Mouse (Mus musculus) hindbrain, embryonic 14.5 days (tissue): ENCODE results near the gene L3mbtl2. TPM values are rescaled to one million over a fixed set of nuclear protein-coding genes. Genes with fewer than 3 reads are reported as not detected.

Source experiments
- ATAC-seq: fragments of 200-750 bp; cut with Nextera tagmentation; 2 replicates; pipeline ENCODE4 v1.8.0; 2017; ENCODE audit warnings: moderate number of reproducible peaks, mild to moderate bottlenecking, moderate TSS enrichment, moderate library complexity; ENCODE audit not compliant: low FRiP score
- DNase-seq: peaks from one replicate; pipeline ENCODE4 v3.0.0-alpha.2; 2015; ENCODE audit warnings: low spot score
- H3K27ac ChIP-seq: fragments of 300-500 bp; sonication (generic); 2 replicates; pipeline ENCODE4 v1.5.1; 2014; ENCODE audit warnings: mild to moderate bottlenecking, moderate library complexity
- H3K27me3 ChIP-seq: fragments of 300-500 bp; sonication (generic); 2 replicates; pipeline ENCODE4 v1.6.1; 2014; ENCODE audit warnings: mild to moderate bottlenecking, low read length, mixed read lengths; ENCODE audit not compliant: control insufficient read depth, insufficient read depth
- H3K36me3 ChIP-seq: fragments of 300-500 bp; sonication (generic); replicated peaks from 2 replicates; pipeline ENCODE4 v1.6.1; 2014; ENCODE audit not compliant: control insufficient read depth, insufficient read depth
- H3K4me1 ChIP-seq: fragments of 300-500 bp; sonication (generic); replicated peaks from 2 replicates; pipeline ENCODE4 v1.6.1; 2014; ENCODE audit warnings: antibody characterized with exemption, low read length, mixed read lengths; ENCODE audit not compliant: control insufficient read depth, insufficient read depth
- H3K4me2 ChIP-seq: fragments of 300-500 bp; sonication (generic); replicated peaks from 2 replicates; pipeline ENCODE4 v1.6.1; 2014; ENCODE audit warnings: mild to moderate bottlenecking, moderate library complexity
- H3K4me3 ChIP-seq: fragments of 300-500 bp; sonication (generic); replicated peaks from 2 replicates; pipeline ENCODE4 v1.5.1; 2014; ENCODE audit warnings: mild to moderate bottlenecking, low read length
- H3K9ac ChIP-seq: fragments of 300-500 bp; sonication (generic); 2 replicates; pipeline ENCODE4 v1.6.1; 2014
- H3K9me3 ChIP-seq: fragments of 300-500 bp; sonication (generic); 2 replicates; pipeline ENCODE4 v1.6.1; 2016; ENCODE audit warnings: low read length; ENCODE audit not compliant: control insufficient read depth
- WGBS: fragments of 180-500 bp; shearing (Covaris S2); extraction: QIAGEN DNeasy Blood & Tissue Kit; methylation state at CpG from one replicate; pipeline ENCODE4 v1.1.7; 2014; 5-methylcytosine and 5-hydroxymethylcytosine counted together
- polyA plus RNA-seq: library from polyadenylated mRNA; unstranded; fragments of >200 nt; fragmentation: Nextera tagmentation; extraction: Ambion mirVana; gene quantifications from 2 replicates; pipeline ENCODE4 v1.2.1, GENCODE M21; 2014

The L3mbtl2 gene
- polyA plus RNA-seq, result 26.2 and 27.9 TPM in 2 replicates

- WGBS, result under 1% methylated on average over 55 of the region's 55 CpGs
- Histone ChIP-seq H3K9me3 (no peaks in the 10 kb centered on the region), H3K27me3 (no peaks in the 10 kb centered on the region), H3K4me2 (peak within 1 kb of the TSS; percentile 87), H3K4me1 (peaks cover 9% of the 10 kb centered on the region), H3K4me3 (peak within 1 kb of the TSS; percentile 76), H3K36me3 (peaks cover 21% of the 10 kb centered on the region), H3K9ac (peak within 1 kb of the TSS; percentile 66), H3K27ac (peak within 1 kb of the TSS; percentile 60; the same call in 1 of the 2 replicates)
- ATAC-seq (peak; percentile 98), DNase-seq (peak; percentile 92)
These were observed at the start of gene L3mbtl2 for GRCm38 (mm10) chr15:81663697-81664561. L3mbtl2 (plus strand) TSS chr15:81663889.

DNA sequence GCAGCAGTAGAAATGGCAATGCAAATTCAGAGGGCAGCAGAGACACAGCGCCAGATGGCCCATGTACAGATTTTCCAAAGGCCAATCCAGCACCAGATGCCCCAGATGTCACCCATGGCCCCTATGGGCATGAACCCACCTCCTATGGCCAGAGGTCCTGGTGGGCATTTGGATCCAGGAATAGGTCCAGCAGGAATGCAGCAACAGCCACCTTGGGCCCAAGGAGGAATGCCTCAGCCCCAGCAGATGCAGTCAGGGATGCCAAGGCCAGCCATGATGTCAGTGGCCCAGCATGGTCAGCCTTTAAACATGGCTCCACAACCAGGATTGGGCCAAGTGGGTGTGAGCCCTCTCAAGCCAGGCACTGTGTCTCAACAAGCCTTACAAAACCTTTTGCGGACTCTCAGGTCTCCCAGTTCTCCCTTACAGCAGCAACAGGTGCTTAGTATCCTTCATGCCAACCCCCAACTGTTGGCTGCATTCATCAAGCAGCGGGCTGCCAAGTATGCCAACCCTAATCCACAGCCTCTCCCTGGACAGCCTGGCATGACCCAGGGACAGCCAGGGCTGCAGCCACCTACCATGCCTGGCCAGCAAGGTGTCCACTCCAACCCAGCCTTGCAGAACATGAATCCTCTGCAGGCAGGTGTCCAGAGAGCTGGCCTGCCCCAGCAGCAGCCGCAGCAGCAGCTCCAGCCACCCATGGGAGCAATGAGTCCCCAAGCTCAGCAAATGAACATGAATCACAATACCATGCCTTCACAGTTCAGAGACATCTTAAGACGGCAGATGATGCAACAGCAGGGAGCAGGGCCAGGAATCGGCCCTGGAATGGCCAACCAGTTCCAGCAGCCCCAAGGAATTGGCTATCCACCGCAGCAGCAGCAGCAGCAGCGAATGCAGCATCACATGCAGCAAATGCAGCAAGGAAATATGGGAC lies 13.9 kb upstream of the L3mbtl2 start:
- 93% methylated on average over 8 of the region's 8 CpGs for WGBS
- no peak for ATAC-seq
- DNase-seq, result no peak

GRCm38 (mm10) chr15:81650636-81651035 lies 13.1 kb upstream of the L3mbtl2 start:
- DNase-seq, result no peak

More for the DNA sequence above, 13.9 kb upstream of the L3mbtl2 start:
- Histone ChIP-seq H3K4me2 (no peak overlapping the region), H3K36me3 (peaks cover 70% of the 10 kb centered on the region), H3K9ac (no peak overlapping the region), H3K27ac (no peak overlapping the region), H3K4me3 (no peak overlapping the region), H3K27me3 (no peaks in the 10 kb centered on the region), H3K4me1 (no peaks in the 10 kb centered on the region), H3K9me3 (no peaks in the 10 kb centered on the region)

DNA sequence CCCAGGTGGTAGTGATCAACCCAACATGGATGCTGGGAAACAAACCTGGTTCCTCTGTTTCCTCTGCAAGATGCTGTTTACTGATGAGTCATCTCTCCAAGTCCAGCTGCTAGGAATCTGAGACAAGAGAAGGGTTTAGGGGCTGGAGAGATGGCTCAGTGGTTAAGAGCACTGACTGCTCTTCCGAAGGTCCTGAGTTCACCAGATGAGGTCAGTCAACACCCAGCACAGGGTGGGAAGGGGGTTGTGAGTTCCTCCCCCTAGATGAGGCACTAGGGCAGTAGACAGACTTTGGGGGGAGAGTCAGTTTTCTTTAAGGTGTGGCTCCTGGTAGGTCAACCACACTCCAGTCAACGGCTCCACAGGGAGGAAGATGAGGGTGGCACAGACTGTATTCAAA lies 2.0 kb upstream of the L3mbtl2 start:
- Histone ChIP-seq H3K27ac (no peak overlapping the region), H3K27me3 (no peaks in the 10 kb centered on the region), H3K36me3 (no peaks in the 10 kb centered on the region), H3K4me3 (no peak overlapping the region), H3K9ac (no peak overlapping the region), H3K4me2 (no peak overlapping the region), H3K4me1 (peaks cover 9% of the 10 kb centered on the region), H3K9me3 (no peaks in the 10 kb centered on the region)
- 93% methylated on average over 2 of the region's 2 CpGs for WGBS
- DNase-seq, result no peak
- no peak for ATAC-seq

More at GRCm38 (mm10) chr15:81650636-81651035, 13.1 kb upstream of the L3mbtl2 start:
- H3K4me3 ChIP-seq, result no peak overlapping the region
- H3K27ac ChIP-seq, result no peak overlapping the region
- no peak overlapping the region for H3K4me2 ChIP-seq
- ATAC-seq, result no peak
- H3K4me1 ChIP-seq, result no peaks in the 10 kb centered on the region
- WGBS, result 89% methylated on average over 7 of the region's 7 CpGs
- H3K27me3 ChIP-seq, result no peaks in the 10 kb centered on the region
- peaks cover 62% of the 10 kb centered on the region for H3K36me3 ChIP-seq
- H3K9ac ChIP-seq, result no peak overlapping the region
- H3K9me3 ChIP-seq, result no peaks in the 10 kb centered on the region

- Histone ChIP-seq H3K4me1 (peaks cover 9% of the 10 kb centered on the region), H3K4me2 (peak overlapping the region; percentile 87), H3K9me3 (no peaks in the 10 kb centered on the region), H3K36me3 (peaks cover 15% of the 10 kb centered on the region), H3K27ac (no peak overlapping the region), H3K4me3 (peak overlapping the region; percentile 76), H3K9ac (no peak overlapping the region), H3K27me3 (no peaks in the 10 kb centered on the region)
- DNase-seq, result no peak
- no peak for ATAC-seq
- WGBS, result 60% methylated on average over 10 of the region's 10 CpGs
These were observed 408 bp upstream of the L3mbtl2 start for GRCm38 (mm10) chr15:81663281-81663680.

DNA sequence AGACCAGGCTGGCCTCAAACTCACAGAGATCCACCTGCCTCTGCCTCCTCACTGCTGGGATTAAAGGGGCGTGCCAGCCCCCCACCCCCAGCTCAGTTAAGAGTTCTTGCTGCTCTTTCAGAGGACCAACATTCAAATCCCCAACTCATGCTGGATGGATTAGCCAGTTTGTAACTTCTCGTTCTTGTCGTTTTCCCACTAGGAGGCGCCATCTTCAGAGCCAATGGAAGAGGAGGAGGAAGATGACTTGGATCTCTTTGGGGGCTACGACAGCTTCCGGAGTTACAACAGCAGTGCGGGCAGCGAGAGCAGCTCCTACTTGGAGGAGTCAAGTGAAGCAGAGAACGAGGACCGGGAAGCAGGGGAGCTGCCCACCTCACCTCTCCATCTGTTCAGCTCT lies 3.3 kb downstream of the L3mbtl2 start:
- no peak overlapping the region for H3K4me2 ChIP-seq
- H3K27ac ChIP-seq, result no peak overlapping the region
- H3K36me3 ChIP-seq, result peaks cover 46% of the 10 kb centered on the region
- H3K9ac ChIP-seq, result no peak overlapping the region
- WGBS, result 89% methylated on average over 10 of the region's 10 CpGs
- no peaks in the 10 kb centered on the region for H3K9me3 ChIP-seq
- ATAC-seq (no peak), DNase-seq (no peak)
- no peak overlapping the region for H3K4me3 ChIP-seq
- no peaks in the 10 kb centered on the region for H3K27me3 ChIP-seq
- H3K4me1 ChIP-seq, result peaks cover 9% of the 10 kb centered on the region

DNA sequence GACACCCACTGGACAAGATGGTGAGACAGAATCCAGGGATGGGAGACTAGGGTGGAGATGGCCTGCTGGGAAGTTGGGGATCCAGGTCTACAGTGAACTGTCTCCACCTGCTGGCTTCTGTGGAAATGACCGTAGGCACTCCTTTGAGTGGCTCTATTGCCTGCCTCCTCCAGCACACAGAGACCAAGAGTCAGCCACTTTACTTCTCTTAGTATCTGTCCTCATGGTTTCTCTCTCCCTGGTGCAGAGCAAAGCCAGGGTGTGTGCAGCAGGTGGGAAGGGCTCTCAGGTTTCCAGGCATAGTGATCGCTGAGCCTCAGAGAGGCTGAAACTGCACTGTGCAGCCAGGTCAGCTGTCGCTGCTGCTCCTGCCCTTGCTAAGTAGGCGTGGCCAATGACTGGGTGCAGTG lies 6.5 kb downstream of the L3mbtl2 start:
- H3K36me3 ChIP-seq, result peaks cover 62% of the 10 kb centered on the region
- peaks cover under 1% of the 10 kb centered on the region; the same call in 1 of the 2 replicates for H3K4me1 ChIP-seq
- H3K4me3 ChIP-seq, result no peak overlapping the region
- DNase-seq (peak; percentile 65), ATAC-seq (no peak)
- no peaks in the 10 kb centered on the region for H3K9me3 ChIP-seq
- H3K9ac ChIP-seq, result no peak overlapping the region
- no peaks in the 10 kb centered on the region for H3K27me3 ChIP-seq
- 86% methylated on average over 4 of the region's 4 CpGs for WGBS
- no peak overlapping the region for H3K4me2 ChIP-seq
- no peak overlapping the region for H3K27ac ChIP-seq

- H3K9me3 ChIP-seq, result no peaks in the 10 kb centered on the region
- no peak overlapping the region for H3K27ac ChIP-seq
- ATAC-seq (no peak), DNase-seq (no peak)
- WGBS, result 91% methylated on average over 3 of the region's 3 CpGs
- no peaks in the 10 kb centered on the region for H3K27me3 ChIP-seq
- H3K4me1 ChIP-seq, result no peaks in the 10 kb centered on the region
- H3K4me2 ChIP-seq, result no peak overlapping the region
- H3K9ac ChIP-seq, result no peak overlapping the region
- H3K36me3 ChIP-seq, result peaks cover 62% of the 10 kb centered on the region
- H3K4me3 ChIP-seq, result no peak overlapping the region
These were observed 12.9 kb downstream of the L3mbtl2 start for GRCm38 (mm10) chr15:81676637-81677036.

DNA sequence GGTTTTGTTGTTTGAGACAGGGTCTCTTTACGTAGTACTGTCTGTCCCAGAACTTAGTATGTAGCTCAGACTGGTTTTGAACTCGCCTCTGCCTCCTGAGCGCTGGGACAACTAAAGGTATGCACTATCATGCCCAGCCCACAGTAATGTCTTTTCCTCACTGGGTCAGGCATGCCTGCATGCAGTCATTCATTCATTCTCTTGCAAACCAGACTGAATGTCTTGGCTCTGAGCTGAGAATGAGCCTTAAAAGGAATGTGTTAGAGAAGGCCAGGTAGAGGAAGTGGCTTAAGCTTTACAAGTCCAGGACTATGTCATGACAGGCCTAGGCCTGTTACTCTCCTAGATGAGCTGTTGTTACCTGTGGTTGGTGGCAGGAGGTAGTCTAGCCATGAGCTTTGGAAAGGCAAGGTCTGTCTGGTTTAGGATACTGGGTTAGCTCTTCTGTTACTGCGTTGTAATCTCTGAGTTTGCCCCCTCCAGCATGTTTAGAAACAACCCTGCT lies 16.7 kb downstream of the L3mbtl2 start:
- H3K27me3 ChIP-seq, result no peaks in the 10 kb centered on the region
- 95% methylated on average over 4 of the region's 4 CpGs for WGBS
- H3K9ac ChIP-seq, result no peak overlapping the region
- H3K4me3 ChIP-seq, result no peak overlapping the region
- H3K36me3 ChIP-seq, result peaks cover 79% of the 10 kb centered on the region
- H3K4me1 ChIP-seq, result no peaks in the 10 kb centered on the region
- ATAC-seq (no peak), DNase-seq (no peak)
- H3K27ac ChIP-seq, result no peak overlapping the region
- H3K4me2 ChIP-seq, result no peak overlapping the region
- no peaks in the 10 kb centered on the region for H3K9me3 ChIP-seq
